Mouse (Mus musculus) embryo, embryonic 11 days (tissue): Measurements from ENCODE around the gene Fmnl2.

Source experiments
- DNase-seq: peaks from one replicate; pipeline ENCODE4 v3.0.0-alpha.2; 2015

Gene Fmnl2

DNA sequence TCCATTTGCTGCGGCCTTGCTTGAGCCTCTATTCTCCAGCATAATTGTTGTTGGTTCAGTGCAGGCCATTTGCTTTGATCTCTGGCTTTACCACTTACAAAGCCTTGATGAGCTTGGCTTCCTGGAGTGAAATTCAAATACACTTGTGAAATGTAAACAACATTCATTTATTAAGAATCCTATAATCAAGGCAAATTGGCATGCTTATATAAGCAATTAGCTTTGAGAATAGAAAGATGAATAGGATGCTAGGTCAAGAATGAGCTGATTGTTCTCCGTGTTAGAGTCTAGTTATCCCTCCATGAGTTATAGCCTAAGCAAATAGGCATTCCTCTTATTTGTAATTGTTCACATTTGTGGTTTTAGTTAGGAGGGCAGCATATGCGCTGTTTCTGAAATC lies 8.5 kb downstream of the Fmnl2 start:
- no peak for DNase-seq

DNA sequence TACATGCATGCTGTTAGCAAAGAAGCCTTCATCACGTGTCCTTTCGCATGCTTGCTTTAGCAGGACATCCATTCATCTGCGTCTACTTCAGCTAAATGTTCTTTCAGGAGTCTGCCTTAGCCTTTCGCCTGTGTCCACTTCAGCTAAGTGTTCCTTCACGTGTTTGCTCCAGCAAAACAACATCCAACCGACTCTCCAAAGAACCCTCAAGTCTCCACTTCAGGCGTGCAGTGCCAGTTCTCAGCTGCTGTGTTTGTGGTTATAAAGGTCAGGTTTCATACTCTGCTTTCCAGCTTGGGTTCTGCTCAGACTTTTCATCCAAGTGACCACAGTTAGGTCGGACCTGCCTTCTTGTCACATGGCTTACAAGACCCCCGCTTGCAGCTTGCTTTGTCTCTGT lies 10.1 kb downstream of the Fmnl2 start:
- no peak for DNase-seq

DNA sequence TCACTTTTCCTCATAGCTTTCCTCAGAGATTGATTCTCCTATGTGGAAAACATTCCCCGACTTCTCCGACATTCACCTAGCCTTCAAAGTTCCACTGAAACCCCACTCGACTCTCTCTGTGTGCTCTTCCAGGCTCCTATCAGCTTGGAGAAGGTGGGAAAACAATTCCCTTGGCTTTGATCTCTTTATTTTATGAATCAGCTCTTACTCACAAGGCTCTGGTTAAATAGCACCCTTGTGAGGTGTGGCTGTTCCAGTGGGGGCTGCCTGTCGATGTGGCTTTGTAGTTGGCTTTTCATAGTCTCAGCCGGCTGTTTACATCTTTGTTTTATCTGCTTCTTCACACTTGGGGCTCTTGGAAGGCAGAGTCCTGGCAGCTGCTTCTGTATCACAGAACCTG lies 10.5 kb downstream of the Fmnl2 start:
- DNase-seq, result no peak

DNA sequence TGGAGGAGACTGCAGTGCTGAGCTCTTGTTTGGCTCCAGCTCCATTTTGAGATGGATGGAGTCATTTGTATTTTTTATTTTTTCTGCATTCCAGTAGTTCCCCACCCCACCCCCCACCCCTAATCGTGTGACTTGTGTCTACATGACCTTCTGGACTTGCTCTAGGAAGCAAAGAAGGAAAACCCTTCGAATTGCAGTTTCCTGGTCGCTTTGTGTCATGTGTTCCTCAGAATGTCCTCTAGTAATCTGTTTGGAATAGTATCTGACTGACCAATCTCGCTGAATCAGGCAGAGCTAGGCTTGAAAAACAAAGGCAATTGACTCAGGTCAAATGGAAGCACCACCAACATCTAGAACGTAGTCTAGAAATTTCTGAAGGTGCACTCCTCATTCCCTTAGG lies 15.0 kb downstream of the Fmnl2 start:
- DNase-seq, result no peak

DNA sequence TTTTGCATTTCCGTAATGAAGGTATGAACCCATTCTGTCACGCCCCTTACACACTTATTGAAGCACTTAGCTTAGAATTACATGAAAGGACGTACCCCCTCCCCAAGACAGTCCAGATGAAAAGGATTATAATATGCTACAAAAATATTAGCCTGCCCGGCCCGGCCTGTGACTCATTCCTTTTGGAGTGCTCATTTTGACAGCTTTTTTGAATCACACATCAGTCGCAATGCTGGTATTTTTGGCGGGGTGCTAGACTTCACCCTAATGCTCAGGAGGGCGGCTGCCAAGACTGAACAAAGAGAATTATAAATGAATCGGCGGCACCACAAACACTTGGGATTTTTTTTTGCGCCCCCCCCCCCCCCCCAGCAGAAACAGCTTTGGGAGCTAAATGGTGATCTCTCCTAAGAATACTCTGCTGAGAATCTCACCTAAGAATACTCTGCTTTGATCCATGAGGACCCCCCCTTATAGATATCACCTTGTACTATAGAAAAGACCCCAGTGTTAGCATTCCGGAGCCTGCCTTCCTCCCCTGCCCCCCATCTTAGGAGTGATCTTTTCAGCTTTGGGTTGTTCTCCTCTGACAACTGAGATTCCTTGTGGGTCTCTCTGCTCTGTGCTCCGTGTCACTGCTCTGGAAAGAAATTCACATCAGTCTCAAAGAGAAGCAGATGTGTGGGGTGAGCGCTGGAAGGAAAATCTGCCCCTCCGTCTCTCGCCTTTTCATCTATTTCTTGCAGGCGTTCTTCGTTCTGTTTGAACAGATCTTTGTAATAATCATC lies 15.8 kb downstream of the Fmnl2 start:
- DNase-seq, result peak; percentile 21

DNA sequence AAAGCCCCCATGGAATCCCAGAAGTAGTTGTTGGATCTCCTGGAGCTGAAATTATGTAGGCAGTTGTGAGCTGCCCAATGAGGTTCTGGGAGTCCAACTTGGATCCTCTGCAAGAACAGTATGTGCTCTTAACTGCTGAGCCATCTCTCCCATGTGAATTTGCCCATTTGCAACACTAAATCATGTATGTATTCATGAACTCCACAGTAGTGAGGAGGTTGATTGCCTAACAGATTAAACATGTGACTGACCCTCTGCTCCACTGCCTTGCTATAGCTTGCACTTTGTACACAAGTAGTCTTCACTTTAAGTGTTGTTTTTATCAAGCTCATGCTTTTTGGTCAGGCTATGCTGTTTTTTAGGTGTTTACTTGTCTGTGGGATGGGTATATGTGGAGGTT lies 17.1 kb downstream of the Fmnl2 start:
- no peak for DNase-seq

DNA sequence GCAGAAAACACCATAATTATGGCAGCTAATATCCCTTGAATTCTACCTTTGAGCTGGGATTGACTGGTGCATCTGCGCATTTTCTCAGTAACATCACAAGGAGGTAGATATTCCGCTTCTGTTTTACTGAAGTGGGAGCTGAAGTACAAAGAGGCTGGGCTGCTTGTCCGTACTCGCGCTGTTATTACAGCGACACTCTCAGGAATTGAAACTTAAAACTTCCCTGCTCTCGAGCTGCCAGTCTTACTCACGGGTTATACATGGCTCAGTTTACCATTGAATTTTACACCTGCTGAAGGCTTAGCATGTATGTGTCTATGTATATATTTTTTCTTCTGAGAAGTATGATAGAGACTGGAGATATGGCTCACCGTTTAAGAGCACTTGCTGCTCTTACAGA lies 18.1 kb downstream of the Fmnl2 start:
- DNase-seq, result no peak

DNA sequence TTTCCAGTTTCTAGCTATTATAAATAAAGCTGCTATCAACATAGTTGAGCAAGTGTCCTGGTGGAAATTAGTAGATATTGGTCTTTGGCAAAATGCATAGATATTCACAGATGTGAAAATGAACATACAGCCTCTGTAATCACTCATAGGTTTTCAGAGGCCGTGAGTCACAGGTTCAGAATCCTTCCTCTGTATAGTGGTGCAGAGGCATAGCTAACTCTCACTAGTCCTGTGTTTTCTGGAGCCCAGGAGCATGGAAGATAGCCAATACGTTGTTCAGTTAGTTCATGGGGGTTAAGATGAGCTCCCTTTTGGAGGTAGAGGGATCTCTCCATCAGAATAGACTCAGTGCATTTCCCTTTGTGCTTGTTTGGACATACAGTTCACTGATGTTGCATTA lies 25.7 kb downstream of the Fmnl2 start:
- no peak for DNase-seq

DNA sequence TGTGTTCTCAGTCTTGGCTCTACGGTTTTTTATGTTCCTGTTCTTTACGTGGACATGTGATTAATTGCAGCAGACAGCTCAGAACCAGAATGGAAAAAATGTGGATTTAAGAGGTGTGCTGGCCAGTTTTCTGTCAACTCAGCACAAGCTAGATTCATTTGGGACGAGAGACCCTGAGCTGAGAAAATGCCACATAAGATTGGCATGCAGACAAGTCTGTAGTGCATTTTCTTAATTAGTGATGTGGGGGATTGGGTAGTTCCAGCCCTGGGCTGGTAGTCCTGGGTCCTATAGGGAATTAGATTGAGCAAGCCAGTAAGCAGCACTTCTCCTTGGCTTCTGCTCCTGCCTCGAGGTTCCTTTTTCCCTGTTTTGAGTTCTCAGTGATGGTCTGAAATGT lies 26.4 kb downstream of the Fmnl2 start:
- DNase-seq, result no peak

DNA sequence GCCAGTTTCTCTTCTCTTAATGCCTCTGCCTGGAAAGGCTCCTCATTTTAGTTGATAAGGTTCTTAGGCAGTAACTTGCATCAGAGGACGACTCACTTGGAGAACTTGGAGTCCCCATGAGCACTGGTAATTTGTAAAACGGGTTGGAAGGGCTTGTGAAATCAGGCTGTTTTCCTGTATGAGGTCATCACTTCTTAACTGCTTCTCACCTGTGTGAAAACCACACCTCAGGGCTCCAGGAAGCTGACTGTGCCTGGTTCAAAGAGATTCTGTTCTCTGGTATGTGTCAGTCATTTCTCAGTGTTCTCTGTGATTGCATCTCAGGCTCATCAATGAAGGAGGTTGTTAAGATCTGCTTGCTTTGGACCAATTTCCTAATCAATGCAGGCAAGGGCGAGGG lies 27.4 kb downstream of the Fmnl2 start:
- DNase-seq, result no peak

DNA sequence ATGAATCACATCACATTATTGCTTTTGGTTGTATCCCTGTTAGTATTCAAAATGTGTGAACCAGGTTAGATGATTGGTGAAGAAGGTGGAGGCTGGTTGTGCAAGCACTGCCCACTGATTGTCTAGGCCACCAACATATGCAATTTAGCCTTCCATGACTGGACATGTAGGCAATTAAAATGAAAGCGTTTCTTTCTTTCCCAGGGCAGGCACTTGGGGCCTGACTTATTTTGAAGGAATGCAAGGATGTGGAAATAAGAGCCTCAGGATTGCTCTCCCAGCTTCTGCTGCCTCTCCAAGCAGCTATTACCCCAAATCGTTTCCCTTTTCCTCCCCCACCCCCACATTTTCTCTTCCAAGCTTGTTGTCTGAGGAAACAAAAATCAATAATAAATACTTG lies 29.6 kb downstream of the Fmnl2 start:
- no peak for DNase-seq

DNA sequence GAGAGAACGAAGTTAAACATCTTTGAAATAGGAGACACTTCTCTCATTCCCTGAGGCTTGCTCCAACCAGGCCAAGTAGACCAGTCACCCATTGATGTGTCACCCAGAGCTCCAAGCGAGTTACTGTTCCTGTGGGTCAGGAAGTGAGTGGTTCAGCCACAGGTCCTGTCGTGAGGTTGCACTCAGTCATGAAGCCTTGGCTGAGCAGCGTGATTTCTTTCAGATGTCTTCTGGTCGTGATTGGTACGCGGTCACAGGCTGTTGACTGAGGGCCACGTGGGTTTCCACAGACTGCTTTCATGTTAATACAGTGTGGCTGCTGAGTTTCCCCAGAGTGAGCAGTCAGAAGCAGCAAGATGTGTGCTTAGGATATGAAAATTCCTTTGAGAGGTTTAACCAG lies 33.5 kb downstream of the Fmnl2 start:
- no peak for DNase-seq

DNA sequence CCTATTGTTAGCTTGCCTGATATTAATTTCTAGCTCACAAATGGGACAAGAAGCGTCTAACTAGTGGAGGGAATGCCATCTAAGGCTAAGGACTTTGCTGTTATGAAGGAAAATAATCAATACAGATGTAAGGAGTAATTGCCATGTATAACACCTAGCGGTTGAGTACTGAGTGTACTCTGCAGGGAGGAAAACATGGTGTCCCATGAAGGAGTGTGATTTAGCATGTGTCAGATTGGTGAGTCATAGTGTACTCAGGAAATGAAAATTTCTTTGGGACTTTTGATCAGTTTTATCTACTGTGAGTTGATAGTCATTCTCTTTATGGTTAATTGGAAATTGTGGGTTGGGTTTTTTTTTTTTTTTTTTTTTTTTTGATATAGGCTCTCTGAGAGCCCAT lies 34.1 kb downstream of the Fmnl2 start:
- DNase-seq, result no peak

DNA sequence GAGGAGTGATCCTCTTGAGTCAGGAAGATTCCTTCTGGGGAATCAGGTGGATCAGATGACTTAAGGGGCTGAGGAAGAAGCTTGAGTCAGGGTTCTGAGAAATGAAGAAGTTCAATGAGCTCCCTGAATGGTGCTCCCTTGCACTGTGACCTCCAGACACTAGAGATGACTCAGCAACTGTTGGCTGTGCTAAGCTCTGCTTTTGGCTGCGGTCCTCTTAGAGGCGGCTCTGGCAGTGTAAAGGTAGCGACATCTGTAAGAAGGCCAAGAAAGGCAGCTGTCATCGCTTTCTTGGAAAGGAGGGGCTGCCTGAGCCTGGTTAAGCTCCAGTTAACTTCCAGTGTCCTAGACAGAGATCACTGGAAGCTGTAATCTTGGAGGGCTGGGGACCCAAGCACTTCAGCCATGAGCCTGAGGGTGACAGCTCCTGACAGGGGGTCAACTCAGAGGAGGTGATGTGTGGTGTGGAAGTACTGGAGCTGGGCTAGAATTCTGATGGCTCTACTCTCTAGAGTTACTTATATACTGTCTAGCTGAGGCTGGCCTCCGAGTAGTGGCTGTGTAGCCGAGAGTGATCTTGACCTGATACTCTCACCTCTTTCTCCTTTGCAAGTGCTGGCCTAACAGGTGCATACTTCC lies 37.4 kb downstream of the Fmnl2 start:
- no peak for DNase-seq

DNA sequence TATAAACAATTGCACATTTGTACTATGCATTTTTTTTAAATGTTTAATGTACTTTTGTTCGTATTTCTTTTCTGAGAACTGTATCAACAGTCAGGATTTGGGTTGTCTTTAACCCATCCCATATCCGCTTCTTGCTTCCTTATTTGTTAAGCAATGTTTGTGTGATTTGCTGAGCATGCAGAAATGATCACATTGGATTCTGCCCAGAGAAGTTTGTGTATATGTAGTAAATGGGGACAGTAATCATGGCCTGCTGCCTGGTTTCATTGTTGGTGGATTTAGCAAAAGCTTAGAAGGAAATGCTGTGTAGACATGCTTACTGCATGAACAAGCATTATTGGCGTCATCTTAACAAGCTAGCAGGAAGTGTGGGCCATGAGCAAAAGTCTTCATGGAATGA lies 39.3 kb downstream of the Fmnl2 start:
- DNase-seq, result no peak

DNA sequence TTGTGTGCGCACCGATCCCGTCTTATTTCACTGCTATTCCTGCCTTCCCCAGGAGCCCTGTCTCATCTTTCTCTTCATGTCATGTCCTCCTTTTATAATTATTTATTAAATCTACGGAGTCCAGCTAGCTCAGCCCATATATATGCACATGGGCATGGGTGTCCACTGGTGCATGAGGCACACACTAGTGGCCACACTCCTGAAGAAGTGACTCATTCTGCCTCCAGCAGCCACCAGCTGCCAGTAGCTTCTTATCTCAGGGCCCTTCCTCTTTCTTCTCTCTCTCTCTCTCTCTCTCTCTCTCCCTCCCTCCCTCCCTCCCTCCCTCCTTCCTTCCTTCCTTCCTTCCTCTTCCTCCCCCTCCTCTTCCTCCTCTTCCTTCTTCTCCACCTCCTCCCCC lies 43.1 kb downstream of the Fmnl2 start:
- no peak for DNase-seq

DNA sequence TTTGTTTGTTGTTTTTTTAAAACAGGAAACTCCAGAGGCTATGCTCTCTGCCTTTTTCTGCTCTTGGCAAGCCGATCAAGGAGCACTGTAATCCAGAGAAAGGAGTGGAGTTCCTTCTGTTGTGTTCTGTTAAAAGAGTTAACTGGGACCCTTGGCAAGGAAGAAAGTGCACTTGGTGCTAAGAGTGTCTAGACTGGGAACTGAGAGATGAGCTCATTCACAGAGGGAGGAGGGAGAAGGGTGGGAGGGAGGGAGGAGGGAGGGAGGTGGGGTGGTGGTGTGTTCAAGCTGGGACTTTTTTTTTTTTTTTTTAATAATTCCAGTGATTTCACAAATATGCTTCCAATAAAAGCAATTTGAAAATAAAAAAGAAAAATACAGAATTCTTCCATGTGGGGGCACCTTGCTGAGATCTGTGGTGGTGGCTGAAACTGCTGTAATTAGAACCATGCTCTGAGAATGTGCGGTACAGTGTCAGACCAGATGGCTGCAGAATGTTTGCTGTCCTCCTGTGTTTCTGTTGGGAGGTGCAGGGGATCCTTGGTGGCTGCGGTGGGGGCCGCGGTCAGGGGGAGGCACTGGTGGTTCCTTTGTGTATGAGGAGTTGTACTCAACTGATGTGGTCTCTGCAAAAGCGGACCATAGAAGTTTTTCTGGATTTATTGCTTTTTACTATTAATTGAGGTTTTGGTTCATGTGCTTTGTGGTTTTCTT lies 43.8 kb downstream of the Fmnl2 start:
- peak; percentile 37 for DNase-seq

DNA sequence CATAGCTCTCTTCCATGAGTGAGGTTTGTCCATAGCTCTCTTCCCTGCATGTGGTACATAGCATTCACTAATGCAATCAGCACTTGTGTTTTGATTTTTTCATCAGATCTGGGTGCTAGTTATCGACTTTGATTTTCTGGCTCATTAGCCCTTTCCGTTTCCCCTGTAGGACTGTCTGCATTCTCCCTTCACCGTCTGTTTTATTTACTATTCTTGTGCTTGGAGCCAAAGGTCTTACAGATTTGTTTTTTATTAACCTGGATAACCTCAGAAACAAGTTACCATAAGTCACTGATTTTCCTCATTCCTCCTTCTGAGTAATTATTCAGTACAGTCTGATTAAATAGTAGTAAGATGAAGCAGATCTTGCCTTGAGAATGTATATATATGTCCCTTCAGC lies 44.8 kb downstream of the Fmnl2 start:
- no peak for DNase-seq

DNA sequence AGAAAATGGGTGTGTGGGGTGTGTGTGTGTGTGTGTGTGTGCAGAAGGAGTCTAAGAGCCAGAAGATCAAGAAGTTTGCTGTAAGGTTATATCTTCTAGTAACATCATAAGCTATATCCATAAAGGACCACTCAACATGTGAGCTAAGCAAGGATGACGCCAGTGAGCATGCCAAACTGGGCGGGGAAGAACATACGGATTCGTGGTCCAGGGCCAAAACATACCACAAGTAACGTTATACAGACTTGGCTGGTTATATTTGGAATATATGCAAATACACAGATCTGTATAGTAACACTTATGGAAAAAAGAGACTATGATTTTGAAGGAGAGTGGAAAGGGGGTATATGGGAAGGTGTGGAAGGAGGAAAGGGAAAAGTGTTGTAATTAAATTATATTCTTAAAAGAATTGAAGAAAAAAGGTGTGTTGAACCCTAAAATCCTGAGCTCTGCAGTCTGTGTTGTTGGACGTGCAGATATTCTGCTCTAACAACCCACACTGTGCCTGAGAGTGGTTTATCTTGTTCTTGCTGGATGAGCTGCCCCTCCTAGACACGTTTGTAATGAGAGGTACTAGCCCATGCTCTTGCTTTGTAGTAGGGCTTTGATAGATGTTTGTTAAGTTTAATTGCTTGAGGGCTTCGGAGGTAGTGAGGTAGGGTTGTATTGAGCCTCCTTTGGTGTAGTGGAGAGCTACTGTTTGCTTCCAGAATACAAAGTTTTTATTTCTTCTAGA lies 45.7 kb downstream of the Fmnl2 start:
- no peak for DNase-seq

DNA sequence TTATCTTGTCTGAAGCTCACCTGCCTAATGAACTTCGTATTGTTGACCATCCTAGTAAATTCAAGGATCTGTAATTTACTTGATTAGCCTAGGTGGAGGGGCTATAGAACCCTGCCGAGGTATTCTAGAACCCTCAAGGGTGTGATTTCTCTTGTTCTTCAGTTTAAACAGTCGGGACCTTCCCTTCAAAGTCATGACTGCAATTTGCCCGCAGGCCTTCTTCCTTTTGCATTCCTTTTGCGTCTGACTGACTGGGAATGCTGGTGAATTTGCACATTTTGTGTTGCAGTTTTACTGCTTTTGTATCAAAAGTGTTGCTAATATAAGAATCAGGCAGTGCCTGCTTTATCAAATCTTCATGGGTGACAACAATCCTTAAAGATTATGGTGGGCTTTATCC lies 46.9 kb downstream of the Fmnl2 start:
- DNase-seq, result no peak

DNA sequence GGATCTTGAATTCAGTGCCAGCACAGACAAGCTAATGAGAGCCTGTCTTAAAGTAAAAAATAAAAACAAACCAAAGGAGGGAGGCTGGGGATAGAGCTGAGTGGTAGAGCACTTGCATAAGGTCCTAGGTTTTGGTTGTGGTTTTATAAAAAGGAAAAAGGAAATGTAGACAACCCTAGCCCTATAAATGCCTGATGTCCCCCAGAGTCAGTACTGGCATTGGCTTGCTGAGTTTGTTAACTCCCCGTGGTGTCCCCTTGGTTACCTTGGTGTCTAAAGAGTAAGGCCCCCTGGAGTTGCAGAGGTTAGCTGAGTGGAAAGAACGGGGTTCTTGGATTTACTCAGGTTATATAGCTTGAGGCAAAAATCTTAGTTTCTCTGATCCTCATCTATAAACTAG lies 55.7 kb downstream of the Fmnl2 start:
- DNase-seq, result no peak

DNA sequence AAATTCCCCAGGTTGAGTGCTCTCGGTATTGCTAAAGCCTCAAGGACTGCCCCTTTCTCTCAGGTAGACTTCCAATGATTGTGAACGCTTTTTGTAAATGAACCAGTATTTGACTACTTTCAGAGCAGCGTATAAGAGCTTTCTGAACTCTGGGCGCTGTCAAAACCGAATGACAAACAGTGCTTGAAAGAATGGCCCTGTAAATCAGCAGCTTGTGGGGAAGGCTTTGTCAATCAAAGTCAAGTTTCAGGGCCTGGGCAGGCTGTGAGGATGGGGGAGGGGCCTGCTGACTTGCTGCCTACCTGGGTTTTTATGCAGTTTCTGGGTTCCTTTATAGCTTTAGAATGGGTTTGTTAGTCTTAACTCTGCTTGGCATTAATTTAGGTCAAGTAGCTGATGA lies 56.1 kb downstream of the Fmnl2 start:
- no peak for DNase-seq

DNA sequence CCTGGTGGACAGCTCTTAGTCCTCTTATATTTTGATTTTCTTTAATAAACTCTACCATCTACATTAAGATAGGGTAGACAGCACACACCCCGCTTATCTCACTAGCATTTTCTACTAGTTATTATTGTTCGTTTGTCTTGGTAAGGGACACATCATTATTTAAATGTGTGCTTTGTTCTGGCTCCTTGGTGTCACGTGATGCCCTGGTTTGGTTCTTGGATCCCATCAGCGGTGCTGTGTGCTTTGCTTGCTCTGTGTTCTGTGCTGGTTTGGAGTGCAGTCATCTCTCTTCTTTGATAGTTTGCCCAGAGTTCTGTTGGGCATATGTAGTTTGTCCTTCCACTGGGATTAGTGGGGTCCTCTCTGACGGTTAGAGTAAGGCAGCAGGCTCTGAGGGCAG lies 57.9 kb downstream of the Fmnl2 start:
- no peak for DNase-seq

DNA sequence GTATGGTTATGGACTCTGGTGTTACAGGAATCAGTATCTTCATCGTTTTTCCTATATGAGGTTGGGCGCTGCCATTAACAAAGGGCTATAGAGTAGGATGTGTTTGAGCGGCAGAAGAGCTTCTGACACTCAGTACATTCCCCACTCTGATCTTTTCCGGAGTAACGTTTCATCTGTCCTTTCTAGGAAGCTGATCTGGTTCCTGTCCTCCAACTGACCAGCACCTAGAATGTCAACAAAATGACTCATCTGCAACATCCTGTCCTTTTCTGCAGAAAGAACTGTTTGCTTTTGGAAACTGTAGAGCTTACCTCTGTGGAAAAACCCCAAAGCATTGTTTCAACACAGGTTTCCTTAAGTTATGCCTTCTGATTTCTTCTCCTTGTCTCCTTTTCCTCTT lies 60.4 kb downstream of the Fmnl2 start:
- no peak for DNase-seq
